Mouse (Mus musculus): ENCODE data around the gene Gm3233. TPM values are rescaled to one million over a fixed set of nuclear protein-coding genes. Genes with fewer than 3 reads are reported as not detected.
A peak's percentile ranks its signal among the peaks of the same experiment; 100 is the strongest.
"Not testable (repeated sequence)": the region's sequence is repeated elsewhere in the genome, so short reads cannot be mapped to it uniquely, and the experiment has no call there.

The Gm3233 gene
- polyA plus RNA-seq (2012; rRNA removed) = not detected in 2 replicates

DNA sequence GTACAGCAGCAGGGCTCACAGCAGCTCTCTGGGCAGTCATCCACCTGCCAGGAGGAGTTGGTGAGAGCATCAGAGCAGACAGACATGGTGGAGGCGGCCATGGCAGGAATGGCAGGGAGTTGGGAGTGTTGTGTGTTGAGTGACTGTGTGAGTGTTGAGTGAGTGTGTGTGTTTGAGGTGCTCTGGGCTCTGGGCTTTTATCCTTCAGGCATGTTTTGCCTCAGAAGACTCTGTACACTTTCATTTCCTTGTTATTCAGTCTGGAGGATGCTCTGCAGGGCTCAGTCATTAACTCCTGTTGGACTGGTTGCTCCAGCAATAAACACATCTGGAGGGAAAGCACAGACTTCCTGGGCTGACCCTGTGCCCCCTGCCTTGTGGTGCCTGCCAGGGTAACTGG lies at the start of gene Gm3233:
Gm3233 (minus strand) TSS at position 101 of the 400 bp plus-strand sequence.
- WGBS = no CpG with 5 or more reads among the region's 1 CpGs
- not testable (repeated sequence) for H3K4me1 ChIP-seq (ENCODE audit: control insufficient read depth, insufficient read depth, low read length); DNase-seq; H3K36me3 ChIP-seq (ENCODE audit: control insufficient read depth, insufficient read depth, low read length); H3K27me3 ChIP-seq (replicated peaks; ENCODE audit: control insufficient read depth, insufficient read depth, low read length); H3K27ac ChIP-seq (ENCODE audit: insufficient read depth, low read depth, low read length); H3K4me3 ChIP-seq (ENCODE audit: insufficient read depth, low read depth, low read length)

GRCm38 (mm10) chr10:77804095-77804494 lies 44.6 kb upstream of the Gm3233 start:
- no peak overlapping the region for H3K4me3 ChIP-seq (ENCODE audit: insufficient read depth, low read depth, low read length)
- H3K36me3 ChIP-seq (ENCODE audit: control insufficient read depth, insufficient read depth, low read length) = no peaks in the 10 kb centered on the region
- H3K27ac ChIP-seq (ENCODE audit: insufficient read depth, low read depth, low read length) = no peak overlapping the region
- DNase-seq = peak; percentile 4
- 59% methylated on average over 3 of the region's 3 CpGs for WGBS
- H3K27me3 ChIP-seq (replicated peaks; ENCODE audit: control insufficient read depth, insufficient read depth, low read length) = no peaks in the 10 kb centered on the region
- TF ChIP-seq CTCF (conservative IDR thresholded peaks at IDR 0.05; ENCODE audit: insufficient read depth, insufficient read length, low read depth, low read length) (no peak), POLR2A (IDR thresholded peaks at IDR 0.05; ENCODE audit: low read depth, low read length) (no peak)
- no peaks in the 10 kb centered on the region for H3K4me1 ChIP-seq (ENCODE audit: control insufficient read depth, insufficient read depth, low read length)

DNA sequence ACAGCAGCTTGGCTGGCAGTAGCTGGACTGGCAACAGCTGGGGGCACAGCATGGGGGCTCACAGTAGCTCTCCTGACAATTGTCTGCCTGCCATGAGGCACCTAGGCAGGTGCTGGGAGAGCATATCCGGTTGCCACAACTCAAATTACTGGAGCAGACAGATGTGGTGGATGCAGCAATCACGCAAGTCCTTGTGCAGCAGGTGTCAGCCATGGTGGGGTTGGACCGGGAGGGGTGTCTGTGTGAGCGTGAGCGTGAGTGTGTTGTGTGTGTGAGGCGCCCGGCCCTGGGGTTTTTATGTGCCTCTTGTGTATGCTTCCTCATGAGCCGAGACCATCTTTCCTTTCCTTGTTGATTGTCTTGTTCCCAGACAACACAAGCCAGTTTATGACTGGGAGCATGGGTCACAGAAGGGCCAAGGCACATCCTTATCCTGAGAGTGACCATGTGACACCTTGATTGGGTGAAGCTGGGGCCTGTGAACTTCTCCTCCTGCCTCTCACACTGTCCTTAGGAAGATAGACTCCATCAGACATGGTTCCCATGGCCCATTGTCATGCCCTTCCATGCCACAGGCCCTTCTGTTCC lies 39.5 kb upstream of the Gm3233 start, which contains the start of gene Gm19668:
Gm19668 (minus strand) TSS at position 213 of the 588 bp plus-strand sequence.
- Histone ChIP-seq H3K27me3 (replicated peaks; ENCODE audit: control insufficient read depth, insufficient read depth, low read length) (no peaks in the 10 kb centered on the region), H3K36me3 (ENCODE audit: control insufficient read depth, insufficient read depth, low read length) (no peaks in the 10 kb centered on the region), H3K4me3 (ENCODE audit: insufficient read depth, low read depth, low read length) (no peak within 1 kb of the TSS), H3K27ac (ENCODE audit: insufficient read depth, low read depth, low read length) (no peak within 1 kb of the TSS), H3K4me1 (ENCODE audit: control insufficient read depth, insufficient read depth, low read length) (no peaks in the 10 kb centered on the region)
- DNase-seq = no peak
- no peak for TF ChIP-seq CTCF (conservative IDR thresholded peaks at IDR 0.05; ENCODE audit: insufficient read depth, insufficient read length, low read depth, low read length)
- TF ChIP-seq POLR2A (IDR thresholded peaks at IDR 0.05; ENCODE audit: low read depth, low read length) = no peak
- 56% methylated on average over 8 of the region's 8 CpGs for WGBS

DNA sequence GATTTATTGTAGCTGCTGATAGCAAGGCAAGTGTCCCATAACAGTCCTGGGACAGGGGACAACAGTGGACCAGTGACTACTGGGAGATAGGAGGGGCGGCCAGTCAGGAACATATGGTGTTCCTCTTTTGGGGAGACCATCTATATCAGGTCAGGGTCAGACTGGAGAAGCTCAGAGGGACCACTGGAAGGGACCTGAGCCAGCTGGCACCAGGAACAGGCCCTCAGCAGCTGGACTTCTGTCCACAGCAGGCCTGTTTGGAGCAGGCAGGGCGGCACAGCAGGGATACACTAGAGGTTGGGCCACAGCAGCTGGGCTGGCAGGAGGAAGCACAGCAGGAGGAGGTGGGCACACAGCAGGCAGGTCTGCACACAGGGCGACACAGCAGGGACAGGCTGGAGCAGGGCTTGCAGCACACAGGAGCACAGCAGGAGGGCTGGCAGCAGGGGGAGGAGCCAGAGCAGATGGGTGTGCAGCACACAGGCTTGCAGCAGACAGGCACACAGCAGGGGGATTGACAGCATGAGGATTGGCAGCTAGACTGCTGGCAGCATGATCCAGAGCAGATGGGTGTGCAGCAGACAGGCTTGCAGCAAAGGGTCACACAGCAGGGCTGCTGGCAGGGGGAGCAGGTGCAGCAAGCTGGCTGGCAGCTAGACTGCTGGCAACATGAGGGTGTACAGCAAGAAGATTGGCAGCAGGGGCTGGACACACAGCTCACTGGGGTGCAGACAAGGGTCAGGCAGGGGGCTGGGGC lies 38.9 kb upstream of the Gm3233 start:
- 70% methylated on average over 3 of the region's 3 CpGs for WGBS
- not testable (repeated sequence) for DNase-seq; H3K4me1 ChIP-seq (ENCODE audit: control insufficient read depth, insufficient read depth, low read length); H3K36me3 ChIP-seq (ENCODE audit: control insufficient read depth, insufficient read depth, low read length); H3K27me3 ChIP-seq (replicated peaks; ENCODE audit: control insufficient read depth, insufficient read depth, low read length); H3K4me3 ChIP-seq (ENCODE audit: insufficient read depth, low read depth, low read length); H3K27ac ChIP-seq (ENCODE audit: insufficient read depth, low read depth, low read length)

GRCm38 (mm10) chr10:77797677-77798076 lies 38.2 kb upstream of the Gm3233 start:
- no peak for DNase-seq
- Histone ChIP-seq H3K4me1 (ENCODE audit: control insufficient read depth, insufficient read depth, low read length) (no peaks in the 10 kb centered on the region), H3K36me3 (ENCODE audit: control insufficient read depth, insufficient read depth, low read length) (no peaks in the 10 kb centered on the region), H3K4me3 (ENCODE audit: insufficient read depth, low read depth, low read length) (no peak overlapping the region), H3K27ac (ENCODE audit: insufficient read depth, low read depth, low read length) (no peak overlapping the region), H3K27me3 (replicated peaks; ENCODE audit: control insufficient read depth, insufficient read depth, low read length) (no peaks in the 10 kb centered on the region)
- 33% methylated on average over 3 of the region's 3 CpGs for WGBS
- TF ChIP-seq POLR2A (IDR thresholded peaks at IDR 0.05; ENCODE audit: low read depth, low read length) (no peak), CTCF (conservative IDR thresholded peaks at IDR 0.05; ENCODE audit: insufficient read depth, insufficient read length, low read depth, low read length) (no peak)

DNA sequence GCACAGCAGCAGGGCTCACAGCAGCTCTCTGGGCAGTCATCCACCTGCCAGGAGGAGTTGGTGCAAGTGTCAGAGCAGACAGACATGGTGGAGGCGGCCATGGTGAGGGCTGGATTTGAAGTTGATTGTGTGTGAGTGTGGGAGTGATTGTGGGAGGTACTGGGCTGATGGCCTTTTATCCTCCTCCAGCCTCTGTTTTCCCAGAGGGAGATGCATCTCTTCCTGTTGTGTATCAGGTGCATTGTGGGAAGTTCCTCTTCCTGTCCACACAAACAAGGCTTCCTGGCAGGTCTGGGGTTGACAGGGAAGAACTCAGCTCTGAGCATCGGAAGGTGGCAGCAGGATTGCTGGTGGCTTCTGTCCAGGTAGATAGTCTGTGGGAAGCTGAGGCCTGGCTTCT lies 35.5 kb upstream of the Gm3233 start, which contains the start of gene Gm9639:
Gm9639 (minus strand) TSS at position 101 of the 400 bp plus-strand sequence.
- DNase-seq = no peak
- WGBS = 36% methylated on average over 2 of the region's 2 CpGs
- Histone ChIP-seq H3K4me1 (ENCODE audit: control insufficient read depth, insufficient read depth, low read length) (no peaks in the 10 kb centered on the region), H3K27ac (ENCODE audit: insufficient read depth, low read depth, low read length) (no peak within 1 kb of the TSS), H3K27me3 (replicated peaks; ENCODE audit: control insufficient read depth, insufficient read depth, low read length) (no peaks in the 10 kb centered on the region), H3K4me3 (ENCODE audit: insufficient read depth, low read depth, low read length) (no peak within 1 kb of the TSS), H3K36me3 (ENCODE audit: control insufficient read depth, insufficient read depth, low read length) (no peaks in the 10 kb centered on the region)
- no peak for TF ChIP-seq POLR2A (IDR thresholded peaks at IDR 0.05; ENCODE audit: low read depth, low read length)
- TF ChIP-seq CTCF (conservative IDR thresholded peaks at IDR 0.05; ENCODE audit: insufficient read depth, insufficient read length, low read depth, low read length) = no peak

DNA sequence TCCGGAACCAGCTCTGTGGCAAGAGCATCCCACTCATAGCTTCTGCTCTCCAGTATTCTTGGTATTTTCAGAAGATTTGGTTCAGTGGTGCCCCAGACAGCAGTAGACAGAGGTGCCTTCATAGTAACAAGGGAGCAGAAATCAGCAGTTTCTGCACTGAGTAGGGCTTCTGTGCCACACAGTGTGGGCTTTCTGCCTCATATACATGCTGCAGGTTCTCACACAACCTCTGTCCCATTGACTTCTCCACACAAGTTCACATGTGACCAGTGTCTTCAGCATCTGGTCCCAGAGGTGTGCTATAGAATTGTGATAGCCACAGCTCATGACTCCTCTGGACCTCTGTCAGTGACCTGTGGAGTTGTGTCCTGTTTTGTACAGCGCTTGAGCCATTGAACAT lies 29.1 kb upstream of the Gm3233 start:
- no peaks in the 10 kb centered on the region for H3K27me3 ChIP-seq (replicated peaks; ENCODE audit: control insufficient read depth, insufficient read depth, low read length)
- H3K27ac ChIP-seq (ENCODE audit: insufficient read depth, low read depth, low read length) = no peak overlapping the region
- H3K36me3 ChIP-seq (ENCODE audit: control insufficient read depth, insufficient read depth, low read length) = no peaks in the 10 kb centered on the region
- no peak overlapping the region for H3K4me3 ChIP-seq (ENCODE audit: insufficient read depth, low read depth, low read length)
- H3K4me1 ChIP-seq (ENCODE audit: control insufficient read depth, insufficient read depth, low read length) = no peaks in the 10 kb centered on the region
- no peak for TF ChIP-seq CTCF (conservative IDR thresholded peaks at IDR 0.05; ENCODE audit: insufficient read depth, insufficient read length, low read depth, low read length)
- no peak for TF ChIP-seq POLR2A (IDR thresholded peaks at IDR 0.05; ENCODE audit: low read depth, low read length)
- WGBS = 44% methylated on average over 2 of the region's 2 CpGs
- DNase-seq = no peak

DNA sequence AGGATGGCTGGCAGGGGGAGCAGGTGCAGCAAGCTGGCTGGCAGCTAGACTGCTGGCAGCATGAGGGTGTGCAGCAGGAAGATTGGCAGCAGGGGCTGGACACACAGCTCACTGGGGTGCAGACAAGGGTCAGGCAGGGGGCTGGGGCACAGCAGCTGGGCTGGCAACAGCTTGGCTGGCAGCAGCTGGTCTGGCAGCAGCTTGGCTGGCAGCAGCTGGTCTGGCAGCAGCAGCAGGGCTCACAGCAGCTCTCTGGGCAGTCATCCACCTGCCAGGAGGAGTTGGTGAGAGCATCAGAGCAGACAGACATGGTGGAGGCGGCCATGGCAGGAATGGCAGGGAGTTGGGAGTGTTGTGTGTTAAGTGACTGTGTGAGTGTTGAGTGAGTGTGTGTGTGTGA lies 28.4 kb upstream of the Gm3233 start, which contains the start of gene Gm7137:
Gm7137 (minus strand) TSS at position 325 of the 400 bp plus-strand sequence.
- not testable (repeated sequence) for DNase-seq; H3K4me3 ChIP-seq (ENCODE audit: insufficient read depth, low read depth, low read length); H3K4me1 ChIP-seq (ENCODE audit: control insufficient read depth, insufficient read depth, low read length); H3K27me3 ChIP-seq (replicated peaks; ENCODE audit: control insufficient read depth, insufficient read depth, low read length); H3K27ac ChIP-seq (ENCODE audit: insufficient read depth, low read depth, low read length); H3K36me3 ChIP-seq (ENCODE audit: control insufficient read depth, insufficient read depth, low read length)
- 70% methylated on average over 1 of the region's 1 CpGs for WGBS

DNA sequence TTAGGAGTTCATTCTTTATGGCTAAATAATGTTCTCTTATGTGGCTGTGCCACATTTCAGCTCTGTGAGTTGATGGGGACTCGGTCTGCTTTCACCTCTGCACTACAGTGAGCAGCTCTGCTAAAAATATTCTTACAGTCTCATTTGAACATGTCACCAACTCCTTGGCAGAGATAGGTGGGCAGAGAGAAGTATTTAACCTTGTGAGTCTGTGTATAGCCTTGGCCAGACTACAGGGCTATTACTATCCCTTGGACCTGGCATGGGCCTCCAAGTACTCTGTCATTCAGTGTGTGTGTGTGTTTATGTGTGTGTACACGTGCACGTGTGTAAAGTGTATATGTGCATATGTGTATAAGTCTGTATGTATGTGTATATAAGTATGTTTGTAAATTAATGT lies 23.9 kb upstream of the Gm3233 start:
- not testable (repeated sequence) for H3K27me3 ChIP-seq (replicated peaks; ENCODE audit: control insufficient read depth, insufficient read depth, low read length); H3K4me3 ChIP-seq (ENCODE audit: insufficient read depth, low read depth, low read length); H3K36me3 ChIP-seq (ENCODE audit: control insufficient read depth, insufficient read depth, low read length); H3K27ac ChIP-seq (ENCODE audit: insufficient read depth, low read depth, low read length); DNase-seq; H3K4me1 ChIP-seq (ENCODE audit: control insufficient read depth, insufficient read depth, low read length)
- WGBS = 82% methylated on average over 2 of the region's 3 CpGs

- H3K4me1 ChIP-seq (ENCODE audit: control insufficient read depth, insufficient read depth, low read length); H3K27me3 ChIP-seq (replicated peaks; ENCODE audit: control insufficient read depth, insufficient read depth, low read length); H3K27ac ChIP-seq (ENCODE audit: insufficient read depth, low read depth, low read length); DNase-seq; H3K36me3 ChIP-seq (ENCODE audit: control insufficient read depth, insufficient read depth, low read length); H3K4me3 ChIP-seq (ENCODE audit: insufficient read depth, low read depth, low read length): not testable (repeated sequence)
- WGBS = 63% methylated on average over 1 of the region's 1 CpGs
Observed at GRCm38 (mm10) chr10:77782442-77782841, 23.0 kb upstream of the Gm3233 start, which contains the start of gene Gm3250. Gm3250 (minus strand) TSS chr10:77782542.

All from kidney, adult 2 months (tissue).